Mouse (Mus musculus) 3T3-L1 (cell line): ENCODE measurements at regions not wholly inside any gene's neighbourhood (a gene's known extent, or its start where the extent isn't known, plus 50 kb on each side); places are given as distances from the start of the nearest gene placed in this dataset.

ENCODE experiments used
- DNase-seq: peaks from one replicate; pipeline ENCODE4 v3.0.0-alpha.2; 2015; ENCODE audit warnings: low read depth, low spot score

DNA sequence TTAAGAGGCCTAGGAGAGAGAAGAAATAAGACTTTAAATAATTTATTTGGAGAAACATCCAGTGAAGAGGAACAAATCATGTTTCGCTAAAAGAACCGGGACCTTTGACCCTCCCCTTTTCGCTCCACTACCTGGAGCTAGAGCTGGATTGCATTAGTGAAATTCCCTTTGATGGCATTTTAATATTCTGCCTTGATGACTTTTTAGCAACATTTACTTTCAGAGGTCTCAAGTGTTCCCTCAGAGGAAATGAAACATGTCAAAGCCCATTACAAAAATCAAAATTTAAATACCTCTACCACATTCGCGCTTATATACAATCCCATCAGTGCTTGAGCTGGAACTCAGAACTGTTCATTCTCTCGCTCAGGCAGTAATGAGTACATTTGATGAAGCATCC is 297.0 kb upstream of the Gm10295 start:
- DNase-seq: no peak

DNA sequence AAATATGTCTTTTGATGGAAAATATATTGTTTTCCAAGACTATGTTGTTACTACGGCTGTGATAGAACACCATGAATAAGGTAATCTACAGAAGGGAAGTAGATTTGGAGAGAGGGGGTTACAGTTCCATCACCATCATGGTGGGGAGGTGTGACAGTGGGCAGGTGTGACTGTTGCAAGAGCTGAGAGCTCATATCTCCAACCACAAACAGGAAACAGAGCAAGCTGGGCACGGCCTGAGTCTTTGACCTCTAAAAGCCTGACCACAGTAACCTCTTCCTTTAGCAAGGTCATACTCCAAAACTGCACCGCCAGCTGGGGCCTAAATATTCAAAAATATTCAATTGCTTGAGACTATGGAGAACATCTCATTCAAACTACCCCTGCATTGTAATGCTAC is 295.7 kb upstream of the Gm10295 start:
- DNase-seq: no peak

- DNase-seq: no peak
Observed at GRCm38 (mm10) chr7:71623048-71623447, 271.8 kb upstream of the Gm10295 start.

- DNase-seq: peak; percentile 23
Observed at GRCm38 (mm10) chr7:71603159-71603558, 251.9 kb upstream of the Gm10295 start.

GRCm38 (mm10) chr7:71596780-71597179 is 245.5 kb upstream of the Gm10295 start:
- no peak for DNase-seq

DNA sequence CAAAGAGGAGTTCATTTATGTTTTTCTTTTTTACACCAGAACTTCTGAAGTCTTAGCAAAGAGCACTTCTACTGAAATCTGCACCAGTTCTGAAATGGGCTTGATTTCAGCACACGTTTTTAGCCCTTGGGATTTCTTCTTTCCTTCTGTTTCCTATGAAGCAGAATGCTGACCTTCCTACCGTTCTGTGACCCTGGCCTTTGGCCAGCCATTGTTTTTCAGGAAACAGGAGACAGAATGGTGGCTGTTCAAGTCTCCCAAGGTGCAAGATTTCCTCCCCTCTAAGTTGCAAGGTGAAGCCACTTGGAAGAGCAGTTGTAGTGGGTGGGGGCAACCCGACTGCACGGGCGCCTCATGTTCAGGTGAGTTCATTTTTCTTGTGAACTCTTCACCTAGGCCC is 236.3 kb upstream of the Gm10295 start:
- DNase-seq: no peak

- DNase-seq: no peak
Observed at GRCm38 (mm10) chr7:71583443-71584055, 232.3 kb upstream of the Gm10295 start.

GRCm38 (mm10) chr7:71581746-71582145 is 230.5 kb upstream of the Gm10295 start:
- DNase-seq: peak; percentile 79

- DNase-seq: no peak
Observed at GRCm38 (mm10) chr7:71560296-71560936, 209.1 kb upstream of the Gm10295 start.

- DNase-seq: no peak
Observed at GRCm38 (mm10) chr7:71556473-71556872, 205.2 kb upstream of the Gm10295 start.

DNA sequence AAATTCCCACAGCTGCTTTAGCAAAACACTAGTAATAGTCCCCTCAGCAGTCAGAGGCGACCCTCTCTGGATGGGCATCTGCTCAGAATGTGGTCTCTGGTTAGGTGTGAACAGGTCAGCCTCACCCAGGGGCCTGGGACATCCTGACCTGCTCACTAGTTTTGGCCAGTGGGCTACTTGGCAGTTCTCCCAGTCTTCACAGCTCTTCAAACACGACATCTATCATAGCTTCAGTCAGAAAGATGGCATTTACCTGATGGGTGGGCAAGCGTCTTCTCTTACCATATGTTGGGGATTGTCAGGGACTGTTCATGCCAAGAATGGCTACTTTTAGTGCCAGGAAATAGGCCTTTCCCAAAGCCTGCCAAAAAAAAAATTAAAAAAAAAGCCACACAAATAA is 204.2 kb upstream of the Gm10295 start:
- no peak for DNase-seq

DNA sequence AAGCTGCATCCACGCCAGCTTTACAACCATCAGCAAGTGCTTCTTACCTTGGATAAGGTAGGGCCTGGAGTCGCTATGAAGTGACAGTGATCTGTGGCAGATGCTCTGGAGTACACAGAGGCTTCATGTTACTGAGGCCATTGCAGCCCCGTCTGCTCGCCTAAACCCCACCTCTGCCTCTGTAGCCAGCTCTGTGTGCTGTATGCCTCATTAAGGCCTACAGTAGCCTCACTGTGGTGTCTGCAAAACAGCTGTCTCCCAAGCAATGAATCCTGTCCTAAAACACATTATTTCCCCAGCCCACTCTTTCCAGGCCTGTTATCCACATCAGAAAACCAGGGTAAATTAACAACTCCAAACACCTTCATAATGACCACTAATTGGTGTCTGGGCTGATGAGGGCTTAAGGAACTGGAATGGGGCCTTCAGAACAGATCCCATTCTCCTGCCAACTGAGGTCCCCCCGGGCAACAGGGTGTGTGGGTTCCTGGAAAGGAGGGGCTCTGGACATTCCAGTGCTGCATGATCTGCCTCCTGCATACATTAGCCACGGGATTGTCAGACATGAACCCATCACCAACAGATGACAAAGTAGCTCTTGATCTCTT is 195.4 kb upstream of the Gm10295 start:
- DNase-seq: no peak

- no peak for DNase-seq
Observed at GRCm38 (mm10) chr7:71541467-71541866, 190.2 kb upstream of the Gm10295 start.

GRCm38 (mm10) chr7:71533109-71533508 is 181.8 kb upstream of the Gm10295 start:
- no peak for DNase-seq

GRCm38 (mm10) chr7:71531496-71531895 is 180.2 kb upstream of the Gm10295 start:
- no peak for DNase-seq

DNA sequence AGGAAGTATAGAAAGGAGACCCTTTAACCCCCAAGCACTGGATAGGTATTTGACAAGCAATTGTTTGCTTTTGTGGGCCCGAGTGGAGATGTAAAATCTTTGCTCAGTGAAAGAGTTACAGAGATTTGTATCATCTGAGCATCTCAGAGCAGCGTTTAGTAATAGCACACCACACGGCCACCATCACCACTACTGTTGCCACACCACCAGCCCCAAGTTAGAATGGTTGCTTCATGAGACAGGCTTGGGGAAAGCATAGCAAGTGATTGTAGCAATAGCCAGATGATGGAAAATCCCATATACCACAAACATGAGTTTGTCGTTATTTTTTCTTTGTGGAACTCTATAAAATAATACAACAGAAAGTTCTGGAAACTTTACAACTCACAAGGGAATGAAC is 179.6 kb upstream of the Gm10295 start:
- DNase-seq: no peak

DNA sequence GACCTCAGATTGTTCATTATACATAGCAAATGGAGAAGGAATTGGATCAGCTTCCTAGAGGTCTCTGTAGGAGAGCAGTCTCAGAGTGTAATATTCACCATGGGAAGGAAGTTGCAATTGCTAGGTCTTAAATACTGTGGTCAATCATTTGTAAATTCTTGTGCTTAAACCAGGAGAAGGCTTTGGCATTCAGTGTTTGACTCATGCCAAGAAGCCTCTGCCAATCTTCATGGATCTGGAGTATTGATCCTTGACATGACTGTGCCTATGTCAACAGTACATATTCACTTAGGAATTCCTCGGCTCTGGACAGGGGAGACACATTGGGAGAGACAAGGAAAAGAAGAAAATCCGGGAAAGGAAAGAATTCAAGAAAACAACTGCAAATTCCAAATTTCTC is 174.9 kb upstream of the Gm10295 start:
- no peak for DNase-seq

GRCm38 (mm10) chr7:71524577-71525126 is 173.4 kb upstream of the Gm10295 start:
- DNase-seq: no peak

DNA sequence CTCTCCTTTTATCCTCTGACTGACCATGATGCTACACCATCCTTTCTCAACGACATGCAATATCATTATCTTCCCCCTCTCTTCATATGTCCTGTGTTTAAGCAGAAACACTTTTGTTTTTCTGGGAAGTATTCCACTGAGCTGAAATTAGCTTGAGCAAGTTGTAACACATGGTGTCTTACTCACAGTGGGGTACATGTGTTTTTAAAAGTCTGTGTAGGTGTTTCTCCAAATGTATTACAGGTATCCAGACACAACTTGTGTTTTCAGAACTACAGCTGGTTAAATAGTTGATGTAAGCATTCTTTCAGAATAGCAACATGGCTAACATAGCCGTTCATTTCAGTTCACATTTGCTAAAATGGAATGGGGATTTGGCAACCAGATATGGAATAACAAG is 172.8 kb upstream of the Gm10295 start:
- no peak for DNase-seq

DNA sequence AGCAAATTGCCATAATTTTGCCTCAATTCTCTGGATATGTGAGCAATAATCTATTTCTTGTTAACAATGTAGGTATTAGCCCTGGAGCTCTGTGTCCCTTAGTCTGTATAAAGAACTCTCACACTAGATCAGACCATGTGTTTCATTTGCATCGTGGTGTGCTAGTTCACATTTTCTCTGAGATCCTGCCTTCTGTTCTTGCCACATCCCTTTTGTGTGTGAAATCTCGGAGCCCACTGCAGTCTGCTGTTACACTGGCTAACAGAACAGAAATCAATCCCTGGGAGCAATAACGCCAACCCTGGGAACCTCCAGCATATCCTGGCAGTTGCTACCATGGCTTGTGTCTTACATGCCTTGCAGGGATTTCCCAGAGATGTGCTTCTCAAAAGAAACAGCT is 156.1 kb upstream of the Gm10295 start:
- no peak for DNase-seq

DNA sequence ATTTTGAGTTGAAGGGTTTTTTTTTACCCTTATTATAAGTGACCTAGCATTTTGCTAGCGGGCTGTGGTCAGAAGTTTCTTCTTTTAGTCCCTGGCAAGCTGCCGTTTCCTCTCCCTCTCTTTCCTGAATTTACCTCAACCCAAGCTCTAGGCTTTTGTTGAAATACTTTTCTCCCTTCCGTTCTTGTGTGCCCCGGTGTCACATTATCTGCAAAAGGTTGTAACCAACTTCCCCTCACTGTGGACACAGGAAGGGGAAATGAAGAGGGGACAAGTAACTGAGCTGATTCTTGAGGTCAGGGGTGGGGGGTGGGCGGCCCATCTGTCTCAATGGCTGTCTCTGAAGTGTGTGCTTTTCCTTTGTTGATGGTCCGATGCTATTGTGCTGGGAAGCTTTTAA is 149.4 kb upstream of the Gm10295 start:
- no peak for DNase-seq

DNA sequence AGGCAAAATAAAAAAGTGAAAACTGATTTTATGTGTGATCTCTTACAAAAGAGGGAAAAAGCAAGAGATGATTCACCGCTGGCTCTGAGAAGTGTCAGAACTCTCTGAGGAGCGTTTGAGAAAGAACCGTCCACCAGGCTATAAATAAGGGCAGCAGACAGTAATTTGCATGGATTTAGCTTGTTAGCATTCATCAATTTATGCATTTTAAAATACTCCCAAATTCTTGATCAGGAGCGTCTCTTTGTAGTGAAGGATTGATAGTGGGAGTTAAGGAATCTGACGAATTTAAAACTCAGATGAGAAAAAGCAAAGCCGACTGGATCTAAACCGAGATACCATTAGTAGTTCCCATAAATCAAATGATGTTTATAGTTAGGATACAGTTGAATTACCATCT is 146.8 kb upstream of the Gm10295 start:
- DNase-seq: no peak

DNA sequence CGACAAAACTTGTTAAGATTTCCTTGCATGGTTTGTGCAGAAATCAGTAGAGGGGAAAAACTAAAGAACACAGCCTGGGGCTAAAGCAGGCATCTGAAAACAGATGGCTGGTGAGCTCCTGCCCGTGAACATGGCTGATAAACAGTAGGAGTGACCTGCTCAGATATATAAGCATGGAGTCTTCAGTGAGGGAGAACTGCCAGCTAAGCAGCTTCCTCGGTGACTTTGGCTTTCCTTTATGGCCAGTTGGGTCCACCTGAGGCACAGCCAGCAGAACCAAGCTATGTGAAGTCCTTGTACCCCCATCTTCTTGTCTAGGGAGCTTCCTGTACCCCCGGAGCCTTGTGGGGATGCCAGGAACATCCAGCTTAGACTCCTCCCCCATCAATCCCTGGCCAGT is 139.8 kb upstream of the Gm10295 start:
- no peak for DNase-seq
